Mouse (Mus musculus): Measurements from ENCODE around the gene Glis3.

DNA sequence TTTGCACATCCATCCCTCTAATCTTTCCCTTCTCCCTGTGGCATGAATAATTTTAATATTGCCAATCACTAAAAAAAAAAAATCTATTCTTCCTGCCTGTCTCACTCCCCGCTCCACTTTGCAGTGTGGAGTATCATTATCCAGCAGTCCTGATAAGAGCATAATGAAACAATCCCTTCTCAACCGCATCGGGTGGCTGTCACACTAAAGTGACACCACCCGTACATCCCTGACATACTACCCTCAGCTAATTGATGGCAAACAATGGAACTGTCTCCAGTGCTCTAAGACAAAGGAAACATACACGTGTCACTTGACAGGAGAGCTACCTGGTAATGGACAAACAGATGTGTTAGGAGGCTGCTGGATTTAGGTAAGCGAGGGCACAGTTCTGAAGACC lies 373.8 kb downstream of the Glis3 start:
- TF ChIP-seq CTCF (IDR thresholded peaks at IDR 0.05; ENCODE audit: low read depth) (no peak), EP300 (IDR thresholded peaks at IDR 0.05; ENCODE audit: low read depth) (no peak)

Data from liver, embryonic 14.5 days (tissue).